Mouse (Mus musculus) monocyte, adult 2 months (primary cell): ENCODE data around the gene Gm19965.

Source experiments
- DNase-seq, 2 experiments: peaks; one replicate each; pipeline ENCODE4 v3.0.0; 2022; ENCODE audit warnings: low spot score in 2 of 2, low read depth in 1 of 2

Gene Gm19965

GRCm38 (mm10) chr1:116802683-116803082, at the start of gene Gm19965:
Gene Gm19965, plus strand, starts transcription at chr1:116802983.
- DNase-seq, result no peak

- DNase-seq, result no peak
Measured at GRCm38 (mm10) chr1:116782471-116782989, 20.3 kb upstream of the Gm19965 start.
